Mouse (Mus musculus): ENCODE results near the gene Asgr1.

DNA sequence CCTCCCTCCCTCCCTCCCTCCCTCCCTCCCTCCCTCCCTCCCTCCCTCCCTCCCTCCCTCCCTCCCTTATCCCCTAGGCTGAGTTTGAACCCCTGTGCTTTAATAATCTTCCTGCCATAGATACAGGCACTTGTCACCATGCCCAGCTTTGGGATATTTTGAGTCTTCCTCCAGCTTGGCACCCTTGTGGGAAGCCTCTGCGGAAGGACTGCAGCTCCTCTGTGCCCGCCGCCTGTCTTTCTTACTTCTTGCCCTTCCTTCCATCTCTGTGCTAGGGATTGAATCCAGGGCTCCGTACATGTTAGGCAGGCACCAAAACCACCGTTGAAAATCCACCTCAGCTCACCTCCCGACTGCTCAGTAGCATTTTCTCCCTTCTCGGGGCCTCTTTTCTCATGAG is 13.7 kb upstream of the Asgr1 start:
- no peak for TF ChIP-seq CTCF (IDR thresholded peaks at IDR 0.05; ENCODE audit: low read depth, low read length)
- no peak for TF ChIP-seq POLR2A (IDR thresholded peaks at IDR 0.05; ENCODE audit: extremely low read depth, insufficient read depth, low read length)

Data from liver, adult 2 months (tissue).